Mouse (Mus musculus) midbrain, embryonic 11.5 days (tissue): ENCODE measurements around the gene Dync1i2. TPM values are rescaled to one million over a fixed set of nuclear protein-coding genes. Genes with fewer than 3 reads are reported as not detected.

Experiments
- ATAC-seq: fragments of 200-750 bp; cut with Nextera tagmentation; 2 replicates; pipeline ENCODE4 v1.8.0; 2017; ENCODE audit warnings: moderate TSS enrichment, moderate library complexity; ENCODE audit not compliant: low FRiP score
- DNase-seq: peaks from one replicate; pipeline ENCODE4 v3.0.0; 2015; ENCODE audit warnings: low spot score; ENCODE audit errors: missing footprints
- H3K27ac ChIP-seq: fragments of 300-500 bp; sonication (generic); 2 replicates; pipeline ENCODE4 v1.5.1; 2014; ENCODE audit warnings: low read depth, low read length
- H3K27me3 ChIP-seq: fragments of 300-500 bp; sonication (generic); 2 replicates; pipeline ENCODE4 v1.6.1; 2014; ENCODE audit warnings: mild to moderate bottlenecking, low read length, moderate library complexity, mixed read lengths; ENCODE audit not compliant: control insufficient read depth, insufficient read depth
- H3K36me3 ChIP-seq: fragments of 300-500 bp; sonication (generic); 2 replicates; pipeline ENCODE4 v1.6.1; 2014; ENCODE audit warnings: mild to moderate bottlenecking, low read length, moderate library complexity, mixed read lengths; ENCODE audit not compliant: control insufficient read depth, insufficient read depth
- H3K4me1 ChIP-seq: fragments of 300-500 bp; sonication (generic); 2 replicates; pipeline ENCODE4 v1.6.1; 2014; ENCODE audit warnings: low read length; ENCODE audit not compliant: control insufficient read depth, insufficient read depth
- H3K4me2 ChIP-seq: fragments of 300-500 bp; sonication (generic); 2 replicates; pipeline ENCODE4 v1.6.1; 2014; ENCODE audit warnings: mild to moderate bottlenecking, moderate library complexity
- H3K4me3 ChIP-seq: fragments of 300-500 bp; sonication (generic); 2 replicates; pipeline ENCODE4 v1.5.1; 2014; ENCODE audit warnings: low read depth, low read length
- H3K9ac ChIP-seq: fragments of 300-500 bp; sonication (generic); 2 replicates; pipeline ENCODE4 v1.6.1; 2014; ENCODE audit warnings: low read length
- H3K9me3 ChIP-seq: fragments of 300-500 bp; sonication (generic); 2 replicates; pipeline ENCODE4 v1.6.1; 2016; ENCODE audit warnings: low read length; ENCODE audit not compliant: control insufficient read depth
- WGBS: fragments of 180-500 bp; shearing (Covaris S2); extraction: QIAGEN DNeasy Blood & Tissue Kit; methylation state at CpG from one replicate; pipeline ENCODE4 v1.1.7; 2014; 5-methylcytosine and 5-hydroxymethylcytosine counted together
- polyA plus RNA-seq: library from polyadenylated mRNA; unstranded; fragments of >200 nt; fragmentation: Nextera tagmentation; extraction: Ambion mirVana; gene quantifications from 2 replicates; pipeline ENCODE4 v1.2.1, GENCODE M21; 2014

Gene Dync1i2
- polyA plus RNA-seq, 1 experiment from 2014 or later = 189 TPM

GRCm38 (mm10) chr2:71295844-71296243 is 84.3 kb downstream of the Dync1i2 start:
- Histone ChIP-seq H3K36me3 (no peaks in the 10 kb centered on the region), H3K27ac (no peak overlapping the region), H3K4me2 (no peak overlapping the region), H3K4me3 (no peak overlapping the region), H3K4me1 (peaks cover 5% of the 10 kb centered on the region), H3K9ac (no peak overlapping the region), H3K9me3 (no peaks in the 10 kb centered on the region), H3K27me3 (no peaks in the 10 kb centered on the region)
- DNase-seq (no peak), ATAC-seq (no peak)
- 76% methylated on average over 12 of the region's 12 CpGs for WGBS

DNA sequence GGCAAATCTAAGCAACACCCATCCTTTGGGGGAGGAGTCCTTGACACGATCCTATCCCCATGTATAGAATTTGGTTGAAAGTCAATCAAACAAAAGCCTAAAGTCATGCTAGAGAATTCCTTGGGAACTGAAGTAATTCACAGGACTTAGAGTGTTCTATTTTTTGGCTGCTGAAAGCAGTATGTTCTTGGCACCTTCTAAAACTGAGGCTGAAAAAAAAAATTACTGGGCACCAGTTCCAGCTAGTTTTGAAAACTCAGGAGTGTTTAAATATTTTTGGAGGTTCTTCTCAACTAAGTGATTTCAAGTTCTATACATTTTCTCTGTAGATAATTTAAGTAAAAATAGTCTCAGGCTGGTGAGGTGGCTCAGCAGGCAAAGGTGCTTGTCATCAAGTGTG is 86.0 kb downstream of the Dync1i2 start:
- WGBS = 80% methylated on average over 1 of the region's 1 CpGs
- no peak overlapping the region for H3K4me2 ChIP-seq
- no peak overlapping the region for H3K4me3 ChIP-seq
- H3K9ac ChIP-seq = no peak overlapping the region
- DNase-seq (no peak), ATAC-seq (no peak)
- H3K36me3 ChIP-seq = no peaks in the 10 kb centered on the region
- no peaks in the 10 kb centered on the region for H3K27me3 ChIP-seq
- no peaks in the 10 kb centered on the region for H3K9me3 ChIP-seq
- H3K27ac ChIP-seq = no peak overlapping the region
- H3K4me1 ChIP-seq = peaks cover 5% of the 10 kb centered on the region

DNA sequence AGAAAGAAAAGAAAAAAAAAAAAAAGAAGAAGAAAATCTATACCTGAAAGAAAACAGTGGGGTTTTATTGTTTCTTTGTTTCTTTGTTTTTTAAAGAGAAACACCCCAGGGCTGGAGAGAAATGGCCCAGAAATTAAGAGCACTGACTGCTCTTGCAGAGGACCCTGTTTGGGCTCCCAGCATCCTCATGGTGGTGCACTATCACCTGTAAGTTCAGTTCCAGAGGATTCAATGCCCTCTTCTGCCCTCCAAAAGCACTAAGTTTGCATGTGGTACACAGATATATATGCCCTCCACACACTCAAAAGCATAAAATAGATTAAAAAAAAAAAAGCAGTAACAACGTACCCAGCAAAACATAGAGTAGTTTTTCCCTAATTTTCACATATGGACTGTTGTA is 87.2 kb downstream of the Dync1i2 start:
- H3K4me1 ChIP-seq = peaks cover 5% of the 10 kb centered on the region
- no peaks in the 10 kb centered on the region for H3K9me3 ChIP-seq
- no peak for DNase-seq
- no peaks in the 10 kb centered on the region for H3K36me3 ChIP-seq
- no peak overlapping the region for H3K4me2 ChIP-seq
- no peaks in the 10 kb centered on the region for H3K27me3 ChIP-seq
- H3K9ac ChIP-seq = no peak overlapping the region
- no peak for ATAC-seq
- H3K27ac ChIP-seq = no peak overlapping the region
- 95% methylated on average over 1 of the region's 1 CpGs for WGBS
- H3K4me3 ChIP-seq = no peak overlapping the region

DNA sequence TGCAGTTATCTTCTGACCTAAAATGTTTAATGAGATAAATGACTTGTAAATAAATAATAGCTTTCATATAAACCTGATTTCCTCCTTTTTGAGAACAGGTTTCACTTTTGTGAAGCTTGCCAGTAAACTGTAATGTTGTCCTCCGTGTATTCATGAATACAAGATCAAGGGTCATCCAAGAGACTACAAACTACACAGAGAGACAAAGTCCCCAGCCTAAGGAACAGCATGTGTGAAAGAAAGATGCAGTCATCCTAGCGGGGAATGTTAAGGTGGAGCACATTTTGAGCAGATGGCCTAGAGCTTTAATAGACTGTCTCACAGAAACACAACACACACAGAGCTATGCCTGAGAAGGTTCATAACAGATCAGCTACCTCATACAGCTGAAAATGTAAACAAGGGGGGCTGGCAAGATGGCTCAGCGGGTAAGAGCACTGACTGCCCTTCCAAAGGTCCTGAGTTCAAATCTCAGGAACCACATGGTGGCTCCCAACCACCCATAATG is 90.7 kb downstream of the Dync1i2 start:
- Histone ChIP-seq H3K9ac (no peak overlapping the region), H3K27ac (no peak overlapping the region), H3K4me1 (no peaks in the 10 kb centered on the region), H3K27me3 (no peaks in the 10 kb centered on the region), H3K4me3 (no peak overlapping the region), H3K36me3 (no peaks in the 10 kb centered on the region), H3K4me2 (no peak overlapping the region), H3K9me3 (no peaks in the 10 kb centered on the region)
- no peak for DNase-seq
- 79% methylated on average over 3 of the region's 3 CpGs for WGBS
- ATAC-seq = no peak

- no peak for ATAC-seq
- H3K4me2 ChIP-seq = no peak overlapping the region
- H3K4me1 ChIP-seq = no peaks in the 10 kb centered on the region
- H3K27me3 ChIP-seq = no peaks in the 10 kb centered on the region
- H3K9me3 ChIP-seq = no peaks in the 10 kb centered on the region
- H3K36me3 ChIP-seq = no peaks in the 10 kb centered on the region
- DNase-seq = no peak
- no peak overlapping the region for H3K4me3 ChIP-seq
- no peak overlapping the region for H3K27ac ChIP-seq
- H3K9ac ChIP-seq = no peak overlapping the region
Measured at GRCm38 (mm10) chr2:71303221-71303620, 91.7 kb downstream of the Dync1i2 start.

GRCm38 (mm10) chr2:71304821-71305220 is 93.3 kb downstream of the Dync1i2 start:
- DNase-seq = no peak

GRCm38 (mm10) chr2:71306357-71306756 is 94.9 kb downstream of the Dync1i2 start:
- H3K27me3 ChIP-seq = no peaks in the 10 kb centered on the region
- H3K4me1 ChIP-seq = no peaks in the 10 kb centered on the region
- no peaks in the 10 kb centered on the region for H3K9me3 ChIP-seq
- no peaks in the 10 kb centered on the region for H3K36me3 ChIP-seq
- H3K4me2 ChIP-seq = no peak overlapping the region
- H3K9ac ChIP-seq = no peak overlapping the region
- H3K4me3 ChIP-seq = no peak overlapping the region
- DNase-seq = no peak
- ATAC-seq = no peak
- H3K27ac ChIP-seq = no peak overlapping the region

More at GRCm38 (mm10) chr2:71304821-71305220, 93.3 kb downstream of the Dync1i2 start:
- H3K27me3 ChIP-seq = no peaks in the 10 kb centered on the region
- no peaks in the 10 kb centered on the region for H3K4me1 ChIP-seq
- no peaks in the 10 kb centered on the region for H3K9me3 ChIP-seq
- no peak overlapping the region for H3K27ac ChIP-seq
- WGBS = 59% methylated on average over 3 of the region's 3 CpGs
- no peak overlapping the region for H3K4me3 ChIP-seq
- H3K4me2 ChIP-seq = no peak overlapping the region
- ATAC-seq = no peak
- H3K9ac ChIP-seq = no peak overlapping the region
- no peaks in the 10 kb centered on the region for H3K36me3 ChIP-seq

- Histone ChIP-seq H3K9ac (no peak overlapping the region), H3K36me3 (no peaks in the 10 kb centered on the region), H3K4me3 (no peak overlapping the region), H3K27me3 (no peaks in the 10 kb centered on the region), H3K4me1 (no peaks in the 10 kb centered on the region), H3K27ac (no peak overlapping the region), H3K4me2 (no peak overlapping the region), H3K9me3 (no peaks in the 10 kb centered on the region)
- DNase-seq (no peak), ATAC-seq (no peak)
- 53% methylated on average over 2 of the region's 2 CpGs for WGBS
Measured at GRCm38 (mm10) chr2:71309726-71310125, 98.2 kb downstream of the Dync1i2 start.

GRCm38 (mm10) chr2:71312067-71312466 is 100.6 kb downstream of the Dync1i2 start:
- Histone ChIP-seq H3K4me3 (no peak overlapping the region), H3K9me3 (no peaks in the 10 kb centered on the region), H3K4me2 (no peak overlapping the region), H3K36me3 (no peaks in the 10 kb centered on the region), H3K9ac (no peak overlapping the region), H3K27me3 (no peaks in the 10 kb centered on the region), H3K27ac (no peak overlapping the region), H3K4me1 (no peaks in the 10 kb centered on the region)
- no peak for ATAC-seq
- DNase-seq = no peak
- 67% methylated on average over 10 of the region's 10 CpGs for WGBS
